Mouse (Mus musculus) lung, postnatal 25 days (tissue): ENCODE data around the gene Dlg2.

Source experiments
- DNase-seq: peaks from one replicate; pipeline ENCODE4 v3.0.0; 2022; ENCODE audit warnings: low spot score

Gene Dlg2

GRCm38 (mm10) chr7:90476313-90477245, at the start of gene Dlg2:
Gene Dlg2, plus strand, starts transcription at chr7:90476672.
- DNase-seq, result peak; percentile 9

- DNase-seq, result no peak
Observed at GRCm38 (mm10) chr7:90427006-90427405, 49.5 kb upstream of the Dlg2 start.

- no peak for DNase-seq
Observed at GRCm38 (mm10) chr7:90432221-90432620, 44.3 kb upstream of the Dlg2 start.

GRCm38 (mm10) chr7:90440044-90440443, 36.4 kb upstream of the Dlg2 start:
- DNase-seq, result no peak

- DNase-seq, result no peak
Observed at GRCm38 (mm10) chr7:90442070-90442469, 34.4 kb upstream of the Dlg2 start.

GRCm38 (mm10) chr7:90442518-90443080, 33.9 kb upstream of the Dlg2 start, which contains the start of gene Crebzf:
Gene Crebzf, plus strand, starts transcription at chr7:90442729.
- DNase-seq, result peak; percentile 98

GRCm38 (mm10) chr7:90443101-90444091, 33.1 kb upstream of the Dlg2 start:
- DNase-seq, result peak; percentile 69

GRCm38 (mm10) chr7:90444206-90444605, 32.3 kb upstream of the Dlg2 start:
- DNase-seq, result no peak

- DNase-seq, result no peak
Observed at GRCm38 (mm10) chr7:90456149-90456844, 20.2 kb upstream of the Dlg2 start.

- peak; percentile 89 for DNase-seq
Observed at GRCm38 (mm10) chr7:90456845-90457468, 19.5 kb upstream of the Dlg2 start, which contains the start of gene Tmem126a. Gene Tmem126a, minus strand, starts transcription at chr7:90457229.

GRCm38 (mm10) chr7:90457517-90457916, 19.0 kb upstream of the Dlg2 start:
- no peak for DNase-seq

GRCm38 (mm10) chr7:90460330-90460729, 16.1 kb upstream of the Dlg2 start:
- DNase-seq, result no peak

GRCm38 (mm10) chr7:90460930-90461329, 15.5 kb upstream of the Dlg2 start:
- peak; percentile 48 for DNase-seq

GRCm38 (mm10) chr7:90461441-90461840, 15.0 kb upstream of the Dlg2 start:
- no peak for DNase-seq

- no peak for DNase-seq
Observed at GRCm38 (mm10) chr7:90473511-90473910, 3.0 kb upstream of the Dlg2 start.

- peak; percentile 100 for DNase-seq
Observed at GRCm38 (mm10) chr7:90475793-90476312, 619 bp upstream of the Dlg2 start, which contains the start of gene Tmem126b. Gene Tmem126b, minus strand, starts transcription at chr7:90476001.

- no peak for DNase-seq
Observed at GRCm38 (mm10) chr7:90482607-90483006, 6.1 kb downstream of the Dlg2 start.

GRCm38 (mm10) chr7:90508124-90508523, 31.7 kb downstream of the Dlg2 start:
- DNase-seq, result no peak

GRCm38 (mm10) chr7:90512293-90512692, 35.8 kb downstream of the Dlg2 start:
- no peak for DNase-seq
